Mouse (Mus musculus): ENCODE results near the gene Kif16b. TPM values are rescaled to one million over a fixed set of nuclear protein-coding genes. Genes with fewer than 3 reads are reported as not detected.

Gene Kif16b
- polyA plus RNA-seq, 1 experiment from 2014 or later = 3.7 TPM

DNA sequence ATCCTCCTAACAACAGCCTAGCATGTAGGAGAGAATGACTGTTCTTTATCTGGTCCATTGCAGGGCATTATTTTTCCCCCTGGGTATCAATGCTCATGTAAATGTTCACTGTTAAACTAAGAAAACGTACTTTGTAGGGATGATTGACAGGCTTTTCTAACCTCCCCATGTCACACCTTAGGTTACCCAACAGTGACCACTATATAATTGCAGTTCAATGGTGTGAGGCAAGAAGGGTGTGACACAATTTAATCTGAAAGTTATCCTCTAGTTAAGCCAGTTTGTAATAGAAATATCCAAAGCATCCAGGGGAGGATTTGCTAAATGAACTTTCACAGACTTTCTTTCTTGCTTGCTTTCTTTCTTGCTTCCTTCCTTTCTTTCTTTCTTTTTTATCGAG, 181.2 kb downstream of the Kif16b start:
- Histone ChIP-seq H3K9ac (no peak overlapping the region), H3K4me2 (no peak overlapping the region), H3K9me3 (no peaks in the 10 kb centered on the region), H3K27me3 (no peaks in the 10 kb centered on the region), H3K4me1 (replicated peaks) (no peaks in the 10 kb centered on the region), H3K4me3 (no peak overlapping the region), H3K36me3 (no peaks in the 10 kb centered on the region), H3K27ac (replicated peaks) (no peak overlapping the region)
- no peak for ATAC-seq (ENCODE audit: low FRiP score, low read depth)
- 72% methylated on average over 2 of the region's 2 CpGs for WGBS

DNA sequence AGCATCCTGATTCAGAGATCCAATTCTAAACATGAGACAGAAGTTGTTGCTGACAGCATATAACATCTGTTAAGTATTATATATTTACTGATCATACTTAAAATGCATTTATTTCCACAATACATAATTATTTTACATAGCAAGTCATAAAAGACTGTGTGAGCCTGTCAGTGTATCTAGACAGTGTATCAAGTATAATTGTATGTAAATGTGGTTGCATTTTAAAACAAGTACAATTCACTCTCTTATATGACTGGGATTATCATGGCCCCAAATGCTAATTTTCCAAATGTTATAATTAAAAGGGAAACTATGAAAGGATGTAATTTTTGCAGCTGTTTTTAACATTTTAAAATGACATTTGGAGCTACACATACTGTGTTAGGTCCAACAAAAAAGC, 182.3 kb downstream of the Kif16b start:
- H3K36me3 ChIP-seq = no peaks in the 10 kb centered on the region
- no peaks in the 10 kb centered on the region for H3K9me3 ChIP-seq
- no peak for ATAC-seq (ENCODE audit: low FRiP score, low read depth)
- no peak overlapping the region for H3K9ac ChIP-seq
- H3K27ac ChIP-seq (replicated peaks) = no peak overlapping the region
- H3K4me1 ChIP-seq (replicated peaks) = no peaks in the 10 kb centered on the region
- H3K4me2 ChIP-seq = no peak overlapping the region
- no peaks in the 10 kb centered on the region for H3K27me3 ChIP-seq
- H3K4me3 ChIP-seq = no peak overlapping the region

GRCm38 (mm10) chr2:142717591-142717990, 183.7 kb downstream of the Kif16b start:
- WGBS = 78% methylated on average over 4 of the region's 4 CpGs

DNA sequence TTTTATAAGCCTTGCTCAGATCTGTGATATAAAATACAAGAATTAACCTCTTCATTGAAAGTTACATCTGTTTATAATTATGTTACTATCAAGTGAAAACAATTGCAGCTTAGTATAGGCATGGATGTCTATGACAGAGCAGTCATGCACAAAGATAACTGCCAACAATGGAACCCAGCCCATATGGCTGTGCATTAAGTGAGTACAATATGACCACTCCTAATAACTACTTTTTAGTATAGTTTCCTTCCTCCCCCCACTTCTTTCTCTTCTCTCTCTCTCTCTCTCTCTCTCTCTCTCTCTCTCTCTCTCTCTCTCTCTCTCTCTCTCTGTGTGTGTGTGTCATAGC, 185.4 kb downstream of the Kif16b start:
- Histone ChIP-seq H3K4me1 (replicated peaks) (no peaks in the 10 kb centered on the region), H3K9me3 (no peaks in the 10 kb centered on the region), H3K27me3 (no peaks in the 10 kb centered on the region), H3K4me2 (no peak overlapping the region), H3K36me3 (no peaks in the 10 kb centered on the region), H3K9ac (no peak overlapping the region), H3K27ac (replicated peaks) (no peak overlapping the region), H3K4me3 (no peak overlapping the region)
- ATAC-seq (ENCODE audit: low FRiP score, low read depth) = no peak

More at GRCm38 (mm10) chr2:142717591-142717990, 183.7 kb downstream of the Kif16b start:
- Histone ChIP-seq H3K4me2 (no peak overlapping the region), H3K27me3 (no peaks in the 10 kb centered on the region), H3K27ac (replicated peaks) (no peak overlapping the region), H3K36me3 (no peaks in the 10 kb centered on the region), H3K9ac (no peak overlapping the region), H3K4me1 (replicated peaks) (no peaks in the 10 kb centered on the region), H3K4me3 (no peak overlapping the region), H3K9me3 (no peaks in the 10 kb centered on the region)
- ATAC-seq (ENCODE audit: low FRiP score, low read depth) = no peak

- Histone ChIP-seq H3K9me3 (no peaks in the 10 kb centered on the region), H3K27ac (replicated peaks) (no peak overlapping the region), H3K4me1 (replicated peaks) (no peaks in the 10 kb centered on the region), H3K4me3 (no peak overlapping the region), H3K4me2 (no peak overlapping the region), H3K9ac (no peak overlapping the region), H3K36me3 (no peaks in the 10 kb centered on the region), H3K27me3 (no peaks in the 10 kb centered on the region)
- WGBS = 59% methylated on average over 1 of the region's 1 CpGs
- ATAC-seq (ENCODE audit: low FRiP score, low read depth) = no peak
Measured at GRCm38 (mm10) chr2:142715186-142715911, 186.0 kb downstream of the Kif16b start.

- Histone ChIP-seq H3K36me3 (no peaks in the 10 kb centered on the region), H3K27ac (replicated peaks) (no peak overlapping the region), H3K4me1 (replicated peaks) (no peaks in the 10 kb centered on the region), H3K9ac (no peak overlapping the region), H3K9me3 (no peaks in the 10 kb centered on the region), H3K4me3 (no peak overlapping the region), H3K4me2 (no peak overlapping the region), H3K27me3 (no peaks in the 10 kb centered on the region)
- WGBS = 89% methylated on average over 11 of the region's 11 CpGs
- ATAC-seq (ENCODE audit: low FRiP score, low read depth) = no peak
Measured at GRCm38 (mm10) chr2:142712727-142713126, 188.6 kb downstream of the Kif16b start.

- no peaks in the 10 kb centered on the region for H3K27me3 ChIP-seq
- H3K4me1 ChIP-seq (replicated peaks) = no peaks in the 10 kb centered on the region
- H3K9me3 ChIP-seq = no peaks in the 10 kb centered on the region
- H3K9ac ChIP-seq = no peak overlapping the region
- no peak overlapping the region for H3K4me3 ChIP-seq
- ATAC-seq (ENCODE audit: low FRiP score, low read depth) = no peak; the same call in 1 of the 2 replicates
- no peaks in the 10 kb centered on the region for H3K36me3 ChIP-seq
- H3K4me2 ChIP-seq = no peak overlapping the region
- no peak overlapping the region for H3K27ac ChIP-seq (replicated peaks)
- WGBS = 62% methylated on average over 3 of the region's 3 CpGs
Measured at GRCm38 (mm10) chr2:142709326-142709725, 192.0 kb downstream of the Kif16b start.

DNA sequence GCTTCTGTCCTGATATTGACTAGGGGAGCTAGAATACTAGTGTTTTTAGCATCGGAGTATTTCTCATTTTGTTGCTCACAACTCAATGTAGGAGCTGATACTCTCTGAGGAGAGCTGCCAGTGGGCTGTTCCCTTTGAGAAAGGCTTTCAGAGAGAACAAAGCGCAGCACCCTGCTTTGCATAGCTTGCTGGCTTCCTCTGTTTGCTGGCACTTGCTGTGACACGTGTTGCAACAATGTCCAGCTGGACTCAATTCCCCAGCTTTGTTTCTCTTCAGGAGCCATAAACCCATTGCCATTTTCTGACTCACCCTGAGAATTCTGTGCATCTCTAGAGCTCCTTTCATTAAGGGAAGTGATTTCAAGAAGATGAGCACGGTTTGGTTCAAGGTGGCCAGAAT, 200.6 kb downstream of the Kif16b start:
- 31% methylated on average over 4 of the region's 4 CpGs for WGBS
- ATAC-seq (ENCODE audit: low FRiP score, low read depth) = 0 out of 2 replicates have a peak, but pooled peaks have one; percentile 50

DNA sequence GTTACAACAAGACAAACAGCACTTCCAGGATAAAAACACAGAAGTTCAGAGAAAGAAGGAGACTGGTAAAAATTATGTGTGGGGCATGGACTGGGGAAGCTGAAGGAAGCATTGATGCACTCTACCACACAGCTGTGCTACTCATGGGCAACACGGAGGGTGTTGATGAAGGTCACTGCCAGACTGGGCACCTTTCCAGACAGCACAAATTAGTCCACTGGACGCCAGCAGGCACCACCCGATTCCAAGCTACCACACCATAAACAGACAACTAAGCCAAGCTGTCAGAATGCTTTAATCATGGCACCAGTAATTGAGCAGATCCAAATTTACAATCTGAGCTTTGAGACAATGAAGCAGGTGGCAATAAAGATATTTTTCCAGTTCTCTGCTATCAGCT, 202.7 kb downstream of the Kif16b start:
- Histone ChIP-seq H3K9ac (no peak overlapping the region), H3K9me3 (no peaks in the 10 kb centered on the region), H3K4me1 (replicated peaks) (no peaks in the 10 kb centered on the region; the same call in 1 of the 2 replicates), H3K4me3 (no peak overlapping the region), H3K27ac (replicated peaks) (no peak overlapping the region), H3K4me2 (no peak overlapping the region), H3K27me3 (no peaks in the 10 kb centered on the region), H3K36me3 (no peaks in the 10 kb centered on the region)
- no peak for ATAC-seq (ENCODE audit: low FRiP score, low read depth)
- WGBS = 45% methylated on average over 3 of the region's 3 CpGs

More for the DNA sequence above, 200.6 kb downstream of the Kif16b start:
- no peak overlapping the region for H3K9ac ChIP-seq
- H3K9me3 ChIP-seq = no peaks in the 10 kb centered on the region
- no peak overlapping the region for H3K4me2 ChIP-seq
- H3K27me3 ChIP-seq = no peaks in the 10 kb centered on the region
- no peak overlapping the region for H3K4me3 ChIP-seq
- H3K36me3 ChIP-seq = no peaks in the 10 kb centered on the region
- no peaks in the 10 kb centered on the region; the same call in 1 of the 2 replicates for H3K4me1 ChIP-seq (replicated peaks)
- no peak overlapping the region for H3K27ac ChIP-seq (replicated peaks)

- ATAC-seq (ENCODE audit: low FRiP score, low read depth) = no peak
- H3K36me3 ChIP-seq = no peaks in the 10 kb centered on the region
- 87% methylated on average over 1 of the region's 1 CpGs for WGBS
- H3K9me3 ChIP-seq = no peaks in the 10 kb centered on the region
- H3K4me1 ChIP-seq (replicated peaks) = no peaks in the 10 kb centered on the region
- H3K4me3 ChIP-seq = no peak overlapping the region
- H3K4me2 ChIP-seq = no peak overlapping the region
- no peaks in the 10 kb centered on the region for H3K27me3 ChIP-seq
- H3K27ac ChIP-seq (replicated peaks) = no peak overlapping the region
- H3K9ac ChIP-seq = no peak overlapping the region
Measured at GRCm38 (mm10) chr2:142694936-142695331, 206.4 kb downstream of the Kif16b start.

- WGBS = 74% methylated on average over 3 of the region's 3 CpGs
- ATAC-seq (ENCODE audit: low FRiP score, low read depth) = no peak; the same call in 1 of the 2 replicates
Measured at GRCm38 (mm10) chr2:142694019-142694935, 207.1 kb downstream of the Kif16b start.

DNA sequence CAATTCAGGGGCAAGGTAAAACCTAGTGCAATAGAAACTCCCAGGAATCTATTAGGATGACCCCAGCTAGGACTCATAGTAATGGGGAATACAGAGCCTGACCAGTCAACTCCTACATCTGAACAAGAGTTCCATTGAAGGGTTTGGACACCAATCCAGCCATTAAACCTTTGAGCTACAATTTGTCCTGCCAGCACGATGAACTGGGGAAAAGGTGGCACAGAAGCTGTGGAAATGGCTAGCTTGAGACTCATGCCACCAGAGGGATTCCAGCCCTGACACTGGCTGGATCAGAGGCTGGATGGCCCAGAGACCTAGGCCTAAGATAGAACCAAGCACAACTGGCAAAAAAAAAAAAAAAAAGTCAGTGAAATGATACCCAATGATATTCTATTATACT, 207.9 kb downstream of the Kif16b start:
- no peaks in the 10 kb centered on the region for H3K27me3 ChIP-seq
- H3K4me1 ChIP-seq (replicated peaks) = no peaks in the 10 kb centered on the region
- H3K4me3 ChIP-seq = no peak overlapping the region
- no peak overlapping the region for H3K9ac ChIP-seq
- WGBS = 94% methylated on average over 1 of the region's 1 CpGs
- no peak overlapping the region for H3K4me2 ChIP-seq
- ATAC-seq (ENCODE audit: low FRiP score, low read depth) = no peak
- H3K36me3 ChIP-seq = no peaks in the 10 kb centered on the region
- no peaks in the 10 kb centered on the region for H3K9me3 ChIP-seq
- no peak overlapping the region for H3K27ac ChIP-seq (replicated peaks)

More at GRCm38 (mm10) chr2:142694019-142694935, 207.1 kb downstream of the Kif16b start:
- H3K27ac ChIP-seq (replicated peaks) = no peak overlapping the region
- H3K4me2 ChIP-seq = no peak overlapping the region
- H3K36me3 ChIP-seq = no peaks in the 10 kb centered on the region
- H3K4me3 ChIP-seq = no peak overlapping the region
- H3K27me3 ChIP-seq = no peaks in the 10 kb centered on the region
- H3K9ac ChIP-seq = no peak overlapping the region
- no peaks in the 10 kb centered on the region for H3K9me3 ChIP-seq
- H3K4me1 ChIP-seq (replicated peaks) = no peaks in the 10 kb centered on the region

All from hindbrain, embryonic 15.5 days (tissue).